Mouse (Mus musculus) heart, embryonic 15.5 days (tissue): ENCODE measurements at regions not wholly inside any gene's neighbourhood (a gene's known extent, or its start where the extent isn't known, plus 50 kb on each side); places are given as distances from the start of the nearest gene placed in this dataset.

Experiments
- ATAC-seq: fragments of 200-750 bp; cut with Nextera tagmentation; replicated peaks from 2 replicates; pipeline ENCODE4 v1.8.0; 2017; ENCODE audit warnings: low read depth, moderate TSS enrichment; ENCODE audit not compliant: insufficient number of reproducible peaks, insufficient read depth, low FRiP score
- H3K27ac ChIP-seq: fragments of 300-500 bp; sonication (generic); 2 replicates; pipeline ENCODE4 v1.5.1; 2015; ENCODE audit warnings: mild to moderate bottlenecking, inconsistent platforms
- H3K27me3 ChIP-seq: fragments of 300-500 bp; sonication (generic); 2 replicates; pipeline ENCODE4 v1.6.1; 2015; ENCODE audit warnings: inconsistent platforms
- H3K36me3 ChIP-seq: fragments of 300-500 bp; sonication (generic); 2 replicates; pipeline ENCODE4 v1.6.1; 2015; ENCODE audit warnings: mild to moderate bottlenecking, inconsistent platforms
- H3K4me1 ChIP-seq: fragments of 300-500 bp; sonication (generic); replicated peaks from 2 replicates; pipeline ENCODE4 v1.6.1; 2015; ENCODE audit warnings: inconsistent platforms
- H3K4me2 ChIP-seq: fragments of 300-500 bp; sonication (generic); 2 replicates; pipeline ENCODE4 v1.6.1; 2015; ENCODE audit warnings: inconsistent platforms, mild to moderate bottlenecking, moderate library complexity
- H3K4me3 ChIP-seq: fragments of 300-500 bp; sonication (generic); 2 replicates; pipeline ENCODE4 v1.5.1; 2015; ENCODE audit warnings: mild to moderate bottlenecking, inconsistent platforms
- H3K9ac ChIP-seq: fragments of 300-500 bp; sonication (generic); 2 replicates; pipeline ENCODE4 v1.6.1; 2015; ENCODE audit warnings: mild to moderate bottlenecking, inconsistent platforms
- H3K9me3 ChIP-seq: fragments of 300-500 bp; sonication (generic); replicated peaks from 2 replicates; pipeline ENCODE4 v1.6.1; 2016; ENCODE audit warnings: inconsistent platforms
- WGBS: fragments of 180-500 bp; shearing (Covaris S2); methylation state at CpG from one replicate; pipeline ENCODE4 v1.1.7; 2015; ENCODE audit warnings: mixed read lengths; 5-methylcytosine and 5-hydroxymethylcytosine counted together

DNA sequence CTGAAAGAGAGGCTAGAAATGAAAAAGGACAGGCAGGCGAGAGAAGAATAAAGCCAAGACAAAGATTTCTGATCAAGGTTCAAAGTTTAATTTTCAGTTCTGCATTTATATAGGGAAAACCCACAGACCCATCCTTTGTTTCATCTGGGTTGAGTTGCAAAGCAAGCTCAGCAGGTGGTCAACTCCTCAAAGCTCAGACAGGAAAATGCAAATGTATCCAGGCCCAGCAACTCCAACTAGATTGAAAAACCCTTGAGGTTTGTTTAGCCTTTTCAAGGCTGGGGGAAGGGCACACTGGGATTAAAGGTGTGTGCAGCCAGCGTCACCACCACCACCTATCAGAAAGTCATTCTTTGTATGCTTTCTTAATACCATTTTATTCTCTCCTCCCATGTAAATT, 66.1 kb upstream of the Tspan5 start:
- WGBS, result 75% methylated on average over 2 of the region's 2 CpGs
- H3K9me3 ChIP-seq, result no peaks in the 10 kb centered on the region

GRCm38 (mm10) chr3:138678351-138678750, 63.6 kb upstream of the Tspan5 start:
- Histone ChIP-seq H3K27ac (no peak overlapping the region), H3K9me3 (no peaks in the 10 kb centered on the region), H3K27me3 (no peaks in the 10 kb centered on the region), H3K4me3 (no peak overlapping the region), H3K4me2 (no peak overlapping the region), H3K9ac (no peak overlapping the region), H3K4me1 (0 out of 2 replicates have a peak, but pooled peaks cover 2% of the 10 kb centered on the region), H3K36me3 (no peaks in the 10 kb centered on the region)
- WGBS, result 55% methylated on average over 4 of the region's 4 CpGs
- no peak for ATAC-seq

More for the DNA sequence above, 66.1 kb upstream of the Tspan5 start:
- Histone ChIP-seq H3K36me3 (no peaks in the 10 kb centered on the region), H3K27ac (no peak overlapping the region), H3K4me3 (no peak overlapping the region), H3K27me3 (no peaks in the 10 kb centered on the region), H3K9ac (no peak overlapping the region), H3K4me2 (no peak overlapping the region), H3K4me1 (0 out of 2 replicates have a peak, but pooled peaks cover 2% of the 10 kb centered on the region)
- ATAC-seq, result no peak

GRCm38 (mm10) chr3:138686636-138687230, 55.3 kb upstream of the Tspan5 start:
- H3K4me2 ChIP-seq, result no peak overlapping the region
- H3K4me1 ChIP-seq, result no peaks in the 10 kb centered on the region
- H3K27ac ChIP-seq, result no peak overlapping the region
- WGBS, result 34% methylated on average over 11 of the region's 11 CpGs
- no peaks in the 10 kb centered on the region for H3K9me3 ChIP-seq
- ATAC-seq, result no peak
- no peak overlapping the region for H3K9ac ChIP-seq
- no peaks in the 10 kb centered on the region for H3K36me3 ChIP-seq
- H3K4me3 ChIP-seq, result no peak overlapping the region
- H3K27me3 ChIP-seq, result no peaks in the 10 kb centered on the region

GRCm38 (mm10) chr3:138688606-138689005, 53.4 kb upstream of the Tspan5 start:
- no peaks in the 10 kb centered on the region for H3K9me3 ChIP-seq
- H3K4me1 ChIP-seq, result no peaks in the 10 kb centered on the region
- no peaks in the 10 kb centered on the region for H3K27me3 ChIP-seq
- ATAC-seq, result no peak
- no peak overlapping the region for H3K9ac ChIP-seq
- H3K36me3 ChIP-seq, result no peaks in the 10 kb centered on the region
- H3K4me3 ChIP-seq, result no peak overlapping the region
- H3K27ac ChIP-seq, result no peak overlapping the region
- WGBS, result 82% methylated on average over 5 of the region's 5 CpGs
- H3K4me2 ChIP-seq, result no peak overlapping the region
